Mouse (Mus musculus): ENCODE data around the gene Col5a1.

DNA sequence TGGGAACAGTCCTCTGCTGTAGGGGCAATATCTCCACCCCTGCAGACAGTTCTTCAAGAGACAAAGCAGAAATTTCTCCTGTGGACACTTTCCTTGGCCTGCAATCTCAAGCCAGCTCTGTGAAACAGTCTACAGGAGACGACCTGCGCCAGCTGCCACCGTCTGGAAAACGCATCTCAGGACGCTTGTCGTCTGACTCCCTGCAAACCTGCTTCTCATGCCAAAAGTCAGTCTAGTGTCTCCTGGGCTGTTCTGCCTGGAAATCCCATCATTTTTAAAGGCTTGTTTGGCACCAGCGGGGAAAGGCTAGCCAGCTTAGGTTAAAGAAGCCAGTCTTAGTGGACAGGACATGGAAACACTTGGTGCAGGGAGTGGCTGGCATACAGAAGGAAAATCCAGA is 2.9 kb upstream of the Col5a1 start:
- TF ChIP-seq CTCF (IDR thresholded peaks at IDR 0.05; ENCODE audit: borderline replicate concordance, insufficient read depth, low read depth, low read length) (no peak), POLR2A (IDR thresholded peaks at IDR 0.05; ENCODE audit: borderline replicate concordance, insufficient read depth, low read length) (no peak)

All from cerebellum, adult 2 months (tissue).